Mouse (Mus musculus): Measurements from ENCODE around the gene Irf7. TPM values are rescaled to one million over a fixed set of nuclear protein-coding genes. Genes with fewer than 3 reads are reported as not detected.

Irf7 gene
- total and polyA plus RNA-seq, 3 experiments: 1.9 to 2.0 TPM; not detected in 1

GRCm38 (mm10) chr7:141299175-141299574, 32.9 kb upstream of the Irf7 start:
- no peaks in the 10 kb centered on the region for H3K9me3 ChIP-seq (replicated peaks; ENCODE audit: insufficient read depth, low read length)
- no peaks in the 10 kb centered on the region for H3K79me2 ChIP-seq (ENCODE audit: control insufficient read depth, insufficient read depth, low read length, poor library complexity)
- no peak for TF ChIP-seq ZC3H11A (IDR thresholded peaks at IDR 0.05; ENCODE audit: low read depth, low read length)
- H3K4me1 ChIP-seq (ENCODE audit: control insufficient read depth in 1 of 2, insufficient read depth in 2 of 2, low read length in 2 of 2): no peaks in the 10 kb centered on the region
- no peak overlapping the region for H3K4me3 ChIP-seq (ENCODE audit: control insufficient read depth in 1 of 2, insufficient read depth in 1 of 2, low read depth in 2 of 2, low read length in 2 of 2)
- H3K27me3 ChIP-seq (ENCODE audit: control insufficient read depth in 1 of 2, insufficient read depth in 2 of 2, low read length in 2 of 2): no peaks in the 10 kb centered on the region
- H3K36me3 ChIP-seq (ENCODE audit: control insufficient read depth in 1 of 2, insufficient read depth in 2 of 2, low read length in 2 of 2): no peaks in the 10 kb centered on the region; a peak in 1 of 4 replicates
- no peak for DNase-seq (ENCODE audit: low read depth, low spot score)
- no peak overlapping the region for H3K27ac ChIP-seq (ENCODE audit: control insufficient read depth, low read depth, low read length)
- no peak overlapping the region for H3K9ac ChIP-seq (ENCODE audit: control insufficient read depth, low read depth, low read length, poor library complexity, severe bottlenecking)

GRCm38 (mm10) chr7:141297926-141298650, 31.8 kb upstream of the Irf7 start:
- Histone ChIP-seq H3K36me3 (ENCODE audit: control insufficient read depth in 1 of 2, insufficient read depth in 2 of 2, low read length in 2 of 2) (no peaks in the 10 kb centered on the region; a peak in 1 of 4 replicates), H3K9me3 (replicated peaks; ENCODE audit: insufficient read depth, low read length) (no peaks in the 10 kb centered on the region), H3K4me3 (ENCODE audit: control insufficient read depth in 1 of 2, insufficient read depth in 1 of 2, low read depth in 2 of 2, low read length in 2 of 2) (no peak overlapping the region), H3K9ac (ENCODE audit: control insufficient read depth, low read depth, low read length, poor library complexity, severe bottlenecking) (no peak overlapping the region), H3K27ac (ENCODE audit: control insufficient read depth, low read depth, low read length) (no peak overlapping the region), H3K27me3 (ENCODE audit: control insufficient read depth in 1 of 2, insufficient read depth in 2 of 2, low read length in 2 of 2) (no peaks in the 10 kb centered on the region), H3K4me1 (ENCODE audit: control insufficient read depth in 1 of 2, insufficient read depth in 2 of 2, low read length in 2 of 2) (no peaks in the 10 kb centered on the region), H3K79me2 (ENCODE audit: control insufficient read depth, insufficient read depth, low read length, poor library complexity) (no peaks in the 10 kb centered on the region)
- DNase-seq (ENCODE audit: low read depth, low spot score): peak; percentile 34
- no peak for TF ChIP-seq MYC (IDR thresholded peaks at IDR 0.05; ENCODE audit: low read depth, low read length)
- no peak for TF ChIP-seq TAL1 (IDR thresholded peaks at IDR 0.05; ENCODE audit: low read length)
- TF ChIP-seq MAFK (IDR thresholded peaks at IDR 0.05; ENCODE audit: borderline replicate concordance, low read depth, low read length): no peak
- TF ChIP-seq ZNF384 (IDR thresholded peaks at IDR 0.05; ENCODE audit: low read depth, low read length): peak; percentile 70
- TF ChIP-seq CHD1 (IDR thresholded peaks at IDR 0.05; ENCODE audit: low read depth, low read length): no peak
- TF ChIP-seq TBP (IDR thresholded peaks at IDR 0.05; ENCODE audit: low read depth, low read length): peak; percentile 57; the same call in 1 of the 2 replicates

- TF ChIP-seq USF2 (IDR thresholded peaks at IDR 0.05; ENCODE audit: borderline replicate concordance in 1 of 2, insufficient read depth in 1 of 2, low read depth in 1 of 2, low read length in 2 of 2) (no peak), GABPA (IDR thresholded peaks at IDR 0.05; ENCODE audit: low read depth, low read length) (no peak), MAFK (IDR thresholded peaks at IDR 0.05; ENCODE audit: borderline replicate concordance, low read depth, low read length) (no peak), RCOR1 (IDR thresholded peaks at IDR 0.05; ENCODE audit: low read depth, low read length) (no peak), SIN3A (IDR thresholded peaks at IDR 0.05; ENCODE audit: low read length) (no peak), MEF2A (IDR thresholded peaks at IDR 0.05; ENCODE audit: extremely low read depth, insufficient replicate concordance, low read depth, low read length, poor library complexity, severe bottlenecking) (no peak), HCFC1 (IDR thresholded peaks at IDR 0.05; ENCODE audit: low read depth, low read length) (no peak), ZC3H11A (IDR thresholded peaks at IDR 0.05; ENCODE audit: low read depth, low read length) (no peak), MAX (IDR thresholded peaks at IDR 0.05; ENCODE audit: low read length) (no peak), ZKSCAN1 (IDR thresholded peaks at IDR 0.05; ENCODE audit: low read depth, low read length) (no peak)
- Histone ChIP-seq H3K27ac (ENCODE audit: control insufficient read depth, low read depth, low read length) (no peak overlapping the region), H3K27me3 (ENCODE audit: control insufficient read depth in 1 of 2, insufficient read depth in 2 of 2, low read length in 2 of 2) (no peaks in the 10 kb centered on the region), H3K4me3 (ENCODE audit: control insufficient read depth in 1 of 2, insufficient read depth in 1 of 2, low read depth in 2 of 2, low read length in 2 of 2) (no peak overlapping the region), H3K9me3 (replicated peaks; ENCODE audit: insufficient read depth, low read length) (no peaks in the 10 kb centered on the region), H3K4me1 (ENCODE audit: control insufficient read depth in 1 of 2, insufficient read depth in 2 of 2, low read length in 2 of 2) (no peaks in the 10 kb centered on the region), H3K9ac (ENCODE audit: control insufficient read depth, low read depth, low read length, poor library complexity, severe bottlenecking) (no peak overlapping the region), H3K36me3 (ENCODE audit: control insufficient read depth in 1 of 2, insufficient read depth in 2 of 2, low read length in 2 of 2) (no peaks in the 10 kb centered on the region), H3K79me2 (ENCODE audit: control insufficient read depth, insufficient read depth, low read length, poor library complexity) (no peaks in the 10 kb centered on the region)
- DNase-seq (ENCODE audit: low read depth, low spot score): no peak
Measured at GRCm38 (mm10) chr7:141294479-141294878, 28.2 kb upstream of the Irf7 start.
